Mouse (Mus musculus) embryonic fibroblast, embryonic 13.5 days (primary cell): ENCODE results near the gene 2410004B18Rik.

Experiments
- CTCF ChIP-seq: IDR thresholded peaks from 2 replicates; pipeline ENCODE4 v1.5.1; 2011; ENCODE audit warnings: mild to moderate bottlenecking, control low read depth, low read length, moderate library complexity, borderline replicate concordance; ENCODE audit not compliant: insufficient read depth
- POLR2A ChIP-seq: IDR thresholded peaks from 2 replicates; pipeline ENCODE4 v1.6.1; 2011; ENCODE audit warnings: low read depth, mild to moderate bottlenecking, control low read depth, low read length, moderate library complexity

GRCm38 (mm10) chr3:145924649-145925337 lies 13.0 kb upstream of the 2410004B18Rik start:
- no peak for TF ChIP-seq CTCF
- TF ChIP-seq POLR2A, result 0 out of 2 replicates have a peak, but pooled peaks have one; percentile 18
